Mouse (Mus musculus): ENCODE results near the gene Olfr1500. TPM values are rescaled to one million over a fixed set of nuclear protein-coding genes. Genes with fewer than 3 reads are reported as not detected.
"Not testable (repeated sequence)": the region's sequence is repeated elsewhere in the genome, so short reads cannot be mapped to it uniquely, and the experiment has no call there.

The Olfr1500 gene
- not detected for total RNA-seq (2021)

GRCm38 (mm10) chr19:13830388-13830787 lies at the start of gene Olfr1500:
Olfr1500 (minus strand) TSS chr19:13830488.
- intact Hi-C loops (cut with DNase I) = no loop called here

GRCm38 (mm10) chr19:13861495-13861894 lies 31.2 kb upstream of the Olfr1500 start, which contains the start of gene Olfr1502:
Olfr1502 (plus strand) TSS chr19:13861795.
- no peak for DNase-seq
- intact Hi-C loops (cut with DNase I) = no loop called here

More at GRCm38 (mm10) chr19:13830388-13830787, at the start of gene Olfr1500:
- no peak for DNase-seq

GRCm38 (mm10) chr19:13850592-13850991 lies 20.3 kb upstream of the Olfr1500 start, which contains the start of gene Olfr1501:
Olfr1501 (minus strand) TSS chr19:13850692.
- intact Hi-C loops (cut with DNase I) = not testable (repeated sequence)

GRCm38 (mm10) chr19:13828447-13828846 lies 1.8 kb downstream of the Olfr1500 start:
- no peak for DNase-seq
- intact Hi-C loops (cut with DNase I) = no loop called here

More at GRCm38 (mm10) chr19:13850592-13850991, 20.3 kb upstream of the Olfr1500 start, which contains the start of gene Olfr1501:
- DNase-seq = not testable (repeated sequence)

- intact Hi-C loops (cut with DNase I) = no loop called here
- no peak for DNase-seq
These were observed 9.4 kb downstream of the Olfr1500 start for GRCm38 (mm10) chr19:13820847-13821246.

DNA sequence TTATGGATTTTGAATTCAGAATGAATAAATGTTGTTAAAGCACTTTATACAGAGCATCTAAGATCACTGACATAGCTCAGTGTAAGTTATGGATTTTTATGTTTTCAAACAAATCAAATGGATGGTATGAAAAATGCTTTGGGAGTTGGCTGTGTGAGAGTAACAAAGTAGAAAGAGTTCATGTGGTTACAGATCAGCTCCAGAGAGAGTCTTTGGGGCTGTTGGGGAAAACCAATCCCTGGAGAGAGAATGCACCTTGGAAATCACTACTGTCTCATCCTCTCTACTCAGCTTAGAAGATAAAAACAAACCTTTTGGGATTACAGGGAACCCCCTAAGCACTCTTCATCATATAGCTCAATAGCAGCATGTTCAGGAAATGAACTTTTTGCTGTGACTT lies 10.9 kb downstream of the Olfr1500 start, which contains the start of gene Olfr1499:
Gene Olfr1499 (minus strand): TSS at position 101 of the 400 bp plus-strand sequence.
- intact Hi-C loops (cut with DNase I) = no loop called here
- DNase-seq = no peak

- intact Hi-C loops (cut with DNase I) = no loop called here
- DNase-seq = no peak
These were observed 11.5 kb downstream of the Olfr1500 start for GRCm38 (mm10) chr19:13818827-13819226.

DNA sequence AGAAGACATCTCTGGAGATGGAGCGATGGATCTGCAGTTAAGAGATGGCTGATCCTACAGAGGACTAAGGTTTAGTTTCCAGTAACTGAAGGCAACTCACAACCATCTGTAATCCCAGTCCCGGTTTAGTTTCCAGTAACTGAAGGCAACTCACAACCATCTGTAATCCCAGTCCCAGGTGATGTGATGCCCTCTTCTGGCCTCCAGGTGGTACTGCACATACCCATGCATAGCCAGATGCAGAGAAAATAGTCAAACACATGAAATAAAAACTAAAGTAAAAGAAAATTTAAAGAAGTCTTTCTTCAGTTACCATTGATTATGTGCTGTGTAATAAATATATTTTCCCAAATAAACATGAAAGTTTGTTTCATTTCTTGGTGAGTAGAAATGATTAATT lies 17.5 kb downstream of the Olfr1500 start:
- intact Hi-C loops (cut with DNase I) = no loop called here
- no peak for DNase-seq

DNA sequence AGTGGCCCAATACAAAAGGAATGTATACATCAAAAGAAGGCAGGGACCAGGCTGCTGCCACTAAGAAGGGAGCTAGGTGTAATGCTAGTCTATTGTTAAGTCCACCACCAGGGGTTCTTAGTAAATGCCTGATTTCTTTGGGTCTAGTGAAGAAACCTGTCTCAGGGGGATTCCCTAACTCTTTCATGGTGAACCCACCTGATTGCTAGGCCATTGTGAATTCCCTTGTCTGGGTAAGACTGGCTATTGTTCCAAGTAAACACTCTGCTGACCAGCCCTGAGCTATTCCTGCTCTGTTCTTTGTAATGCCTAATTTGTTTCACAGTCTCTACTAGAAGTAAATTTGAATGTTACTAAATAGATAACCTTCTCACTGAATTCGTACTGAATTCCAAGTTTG lies 24.8 kb downstream of the Olfr1500 start:
- intact Hi-C loops (cut with DNase I); DNase-seq: not testable (repeated sequence)

DNA sequence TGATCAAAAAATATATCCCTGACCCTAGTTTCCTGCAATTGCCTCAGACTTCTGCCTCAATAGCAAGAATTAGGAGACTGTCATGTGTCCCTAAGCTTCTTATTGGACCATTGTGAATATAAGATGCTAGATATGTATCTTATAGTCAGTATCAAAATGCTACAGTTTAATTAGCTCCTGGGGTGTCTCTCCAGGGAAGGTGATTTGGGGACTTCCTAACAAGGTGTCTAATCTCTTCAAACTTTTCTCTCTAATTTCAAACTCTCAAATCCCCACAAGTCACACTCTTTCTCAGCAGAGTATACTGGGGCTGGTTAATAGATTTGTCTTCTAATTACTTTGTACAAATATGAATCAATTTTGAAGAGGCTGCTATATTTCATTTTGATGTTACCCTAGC lies 32.2 kb downstream of the Olfr1500 start, which contains the start of gene Olfr1497:
Gene Olfr1497 (minus strand): TSS at position 101 of the 400 bp plus-strand sequence.
- DNase-seq = no peak
- intact Hi-C loops (cut with DNase I) = no loop called here

DNA sequence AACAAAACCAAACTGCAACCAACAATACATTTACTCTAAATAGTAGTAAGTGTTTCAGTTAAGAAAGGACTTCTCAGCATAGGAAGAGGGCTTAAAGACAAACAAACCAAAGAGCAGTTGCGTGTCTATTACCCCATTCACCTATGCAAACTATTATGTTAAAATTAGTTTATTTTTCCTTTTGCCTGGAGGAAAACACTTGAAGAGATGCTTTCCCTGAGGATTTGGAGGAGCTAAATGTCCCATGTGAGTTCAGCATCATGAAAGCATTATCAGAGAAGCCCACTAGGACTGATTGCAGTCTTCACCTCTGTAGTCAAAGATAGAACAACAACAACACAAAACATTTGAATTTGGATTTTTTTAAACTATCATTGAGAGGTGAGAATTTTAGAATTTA lies 52.7 kb downstream of the Olfr1500 start, which contains the start of gene Olfr1496:
Gene Olfr1496 (plus strand): TSS at position 301 of the 400 bp plus-strand sequence.
- intact Hi-C loops (cut with DNase I) = no loop called here
- DNase-seq = no peak

Other genes starting within 250 kb of the Olfr1500 start
- gene Olfr1484, start 247.0 kb downstream of the Olfr1500 start, total RNA-seq (2021) = not detected
- gene Olfr1487, start 213.1 kb downstream of the Olfr1500 start, total RNA-seq (2021) = not detected
- gene Olfr1489, start 198.9 kb downstream of the Olfr1500 start, total RNA-seq (2021) = not detected
- not detected for gene Olfr1490, start 179.4 kb downstream of the Olfr1500 start, total RNA-seq (2021)
- gene Olfr1491, start 133.2 kb downstream of the Olfr1500 start, total RNA-seq (2021) = not detected
- gene Olfr1493-ps1, start 107.2 kb downstream of the Olfr1500 start, total RNA-seq (2021) = not detected
- not detected for gene Olfr1494, start 90.8 kb downstream of the Olfr1500 start, total RNA-seq (2021)
- gene Olfr1495, start 65.9 kb downstream of the Olfr1500 start, total RNA-seq (2021) = not detected
- not detected for gene Olfr1496, start 52.6 kb downstream of the Olfr1500 start, total RNA-seq (2021)
- gene Olfr1497, start 32.3 kb downstream of the Olfr1500 start, total RNA-seq (2021) = not detected
- not detected for gene Olfr1499, start 11.0 kb downstream of the Olfr1500 start, total RNA-seq (2021)
- not detected for gene Olfr1501, start 20.2 kb upstream of the Olfr1500 start, total RNA-seq (2021)
- gene Olfr1502, start 31.3 kb upstream of the Olfr1500 start, total RNA-seq (2021) = not detected
- not detected for gene Olfr1504, start 67.4 kb upstream of the Olfr1500 start, total RNA-seq (2021)
- gene Olfr1505, start 83.0 kb upstream of the Olfr1500 start, total RNA-seq (2021) = not detected